Mouse (Mus musculus) limb, embryonic 14.5 days (tissue): Measurements from ENCODE around the gene Ncam2. TPM values are rescaled to one million over a fixed set of nuclear protein-coding genes. Genes with fewer than 3 reads are reported as not detected.

Experiments used
- ATAC-seq: fragments of 200-750 bp; cut with Nextera tagmentation; 2 replicates; pipeline ENCODE4 v1.8.0; 2017; ENCODE audit warnings: low read depth, moderate number of reproducible peaks, moderate TSS enrichment; ENCODE audit not compliant: low FRiP score
- DNase-seq: peaks from one replicate; pipeline ENCODE4 v3.0.0-alpha.2; 2015; ENCODE audit warnings: low spot score
- H3K27ac ChIP-seq: fragments of 300-500 bp; sonication (generic); replicated peaks from 2 replicates; pipeline ENCODE4 v1.5.1; 2014; ENCODE audit warnings: low read depth, mild to moderate bottlenecking, low read length, moderate library complexity, mixed read lengths
- H3K27me3 ChIP-seq: fragments of 300-500 bp; sonication (generic); 2 replicates; pipeline ENCODE4 v1.6.1; 2014; ENCODE audit warnings: low read length, mixed read lengths; ENCODE audit not compliant: control insufficient read depth, insufficient read depth
- H3K36me3 ChIP-seq: fragments of 300-500 bp; sonication (generic); 2 replicates; pipeline ENCODE4 v1.6.1; 2014; ENCODE audit warnings: mild to moderate bottlenecking, low read length, moderate library complexity, mixed read lengths; ENCODE audit not compliant: control insufficient read depth, insufficient read depth
- H3K4me1 ChIP-seq: fragments of 300-500 bp; sonication (generic); 2 replicates; pipeline ENCODE4 v1.6.1; 2014; ENCODE audit warnings: antibody characterized with exemption, low read length, mixed read lengths; ENCODE audit not compliant: control insufficient read depth, insufficient read depth
- H3K4me2 ChIP-seq: fragments of 300-500 bp; sonication (generic); replicated peaks from 2 replicates; pipeline ENCODE4 v1.6.1; 2014; ENCODE audit warnings: low read depth, mild to moderate bottlenecking, low read length, moderate library complexity; ENCODE audit not compliant: severe bottlenecking
- H3K4me3 ChIP-seq: fragments of 300-500 bp; sonication (generic); replicated peaks from 2 replicates; pipeline ENCODE4 v1.5.1; 2014; ENCODE audit warnings: low read length
- H3K9ac ChIP-seq: fragments of 300-500 bp; sonication (generic); 2 replicates; pipeline ENCODE4 v1.6.1; 2014; ENCODE audit warnings: mild to moderate bottlenecking, low read depth, low read length, moderate library complexity; ENCODE audit not compliant: severe bottlenecking
- H3K9me3 ChIP-seq: fragments of 300-500 bp; sonication (generic); 2 replicates; pipeline ENCODE4 v1.6.1; 2016; ENCODE audit warnings: low read length; ENCODE audit not compliant: control insufficient read depth
- POLR2A ChIP-seq: fragments of 200-500 bp; IDR thresholded peaks from 2 replicates; pipeline ENCODE4 v1.8.0; 2012; ENCODE audit warnings: inconsistent platforms, mild to moderate bottlenecking, moderate library complexity, borderline replicate concordance; ENCODE audit not compliant: insufficient read depth, insufficient read length; ENCODE audit errors: extremely low read depth
- WGBS: fragments of 180-500 bp; shearing (Covaris S2); extraction: QIAGEN DNeasy Blood & Tissue Kit; methylation state at CpG from one replicate; pipeline ENCODE4 v1.1.7; 2014; 5-methylcytosine and 5-hydroxymethylcytosine counted together
- polyA plus RNA-seq, 2 experiments: library from polyadenylated mRNA; depleted of rRNA in 1 of 2; stranded (reverse) in 1 of 2; unstranded in 1 of 2; fragments of >200 nt; fragmentation: Nextera tagmentation in 1 of 2; extraction: Ambion mirVana in 1 of 2; gene quantifications; 2 replicates each; pipeline versions ENCODE4 v1.2.1 to v1.2.3; 2012 to 2014

The Ncam2 gene
- polyA plus RNA-seq, 2 experiments = 1.6 to 2.2 TPM

DNA sequence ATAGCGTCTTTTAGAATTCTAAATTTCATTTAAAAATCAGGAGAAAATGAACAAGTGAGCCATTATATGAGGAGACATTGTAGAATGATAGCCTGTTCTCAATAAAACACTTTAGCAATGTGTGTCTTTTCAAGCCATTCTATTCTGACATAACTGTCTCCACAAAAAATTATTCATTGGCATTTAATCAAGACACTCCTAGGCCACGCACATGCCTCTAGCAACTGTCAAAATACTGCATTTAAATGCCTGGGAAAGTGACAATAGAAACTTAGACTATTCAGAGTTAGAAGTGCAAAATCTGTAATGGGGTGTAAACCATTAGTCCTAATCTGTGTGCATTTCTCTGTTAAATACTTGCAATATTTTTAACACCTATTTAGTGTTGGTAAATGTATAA is 456.1 kb downstream of the Ncam2 start:
- WGBS = 88% methylated on average over 2 of the region's 2 CpGs
- DNase-seq (no peak), ATAC-seq (no peak)
- Histone ChIP-seq H3K36me3 (no peaks in the 10 kb centered on the region), H3K4me3 (no peak overlapping the region), H3K9ac (no peak overlapping the region), H3K4me1 (no peaks in the 10 kb centered on the region), H3K4me2 (no peak overlapping the region), H3K27me3 (no peaks in the 10 kb centered on the region), H3K27ac (no peak overlapping the region), H3K9me3 (no peaks in the 10 kb centered on the region)
- no peak for TF ChIP-seq POLR2A

DNA sequence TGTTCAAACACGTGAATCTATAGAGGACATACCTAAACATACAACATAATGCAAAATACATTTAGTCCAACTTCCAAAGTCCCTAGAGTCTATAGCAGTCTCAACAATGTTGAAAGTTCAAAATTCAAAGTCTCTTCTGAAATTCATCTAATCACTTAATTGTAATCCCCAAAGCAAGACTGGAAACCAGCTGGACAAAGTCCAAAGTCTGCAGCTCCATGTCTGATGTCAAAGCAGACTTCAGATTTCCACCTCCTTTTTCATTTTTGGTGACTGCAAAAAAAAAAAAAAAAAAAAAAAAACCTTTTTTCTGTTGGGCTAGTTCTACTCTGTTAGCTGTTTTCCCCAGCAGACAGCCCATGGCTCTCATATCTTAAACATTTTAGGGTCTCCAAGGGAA is 473.4 kb downstream of the Ncam2 start:
- Histone ChIP-seq H3K27me3 (no peaks in the 10 kb centered on the region), H3K4me1 (no peaks in the 10 kb centered on the region), H3K4me2 (no peak overlapping the region), H3K27ac (no peak overlapping the region), H3K36me3 (no peaks in the 10 kb centered on the region), H3K4me3 (no peak overlapping the region), H3K9me3 (no peaks in the 10 kb centered on the region), H3K9ac (no peak overlapping the region)
- no peak for DNase-seq
- TF ChIP-seq POLR2A = no peak
- no peak for ATAC-seq
- WGBS = 58% methylated on average over 1 of the region's 1 CpGs

DNA sequence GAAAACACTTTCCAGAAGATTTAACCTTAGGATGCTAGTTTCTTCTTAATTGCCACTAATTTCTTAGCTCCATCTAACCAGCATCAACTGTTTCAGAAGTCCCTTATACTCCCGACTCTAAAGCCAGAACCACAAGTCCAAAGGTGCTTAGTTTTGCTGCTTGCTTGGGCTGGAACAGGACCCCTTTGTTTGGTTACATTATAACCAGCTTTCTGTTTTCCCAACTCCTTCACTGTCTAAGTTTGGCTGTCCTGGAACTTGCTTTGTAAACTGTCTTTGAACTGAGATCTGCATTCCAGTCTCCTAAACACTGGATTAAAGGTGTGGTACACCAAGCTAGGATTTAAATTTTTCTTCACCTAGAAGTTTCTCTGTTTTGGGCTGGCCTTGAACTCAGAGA is 475.0 kb downstream of the Ncam2 start:
- Histone ChIP-seq H3K9me3 (no peaks in the 10 kb centered on the region), H3K27me3 (no peaks in the 10 kb centered on the region), H3K36me3 (no peaks in the 10 kb centered on the region), H3K27ac (no peak overlapping the region), H3K4me2 (no peak overlapping the region), H3K4me3 (no peak overlapping the region), H3K4me1 (no peaks in the 10 kb centered on the region), H3K9ac (no peak overlapping the region)
- TF ChIP-seq POLR2A = no peak
- DNase-seq (no peak), ATAC-seq (no peak)
- WGBS = 76% methylated on average over 1 of the region's 1 CpGs
